Mouse (Mus musculus) limb, embryonic 11.5 days (tissue): ENCODE measurements around the gene Mrpl55. TPM values are rescaled to one million over a fixed set of nuclear protein-coding genes. Genes with fewer than 3 reads are reported as not detected.

Experiments
- ATAC-seq: fragments of 200-750 bp; cut with Nextera tagmentation; 2 replicates; pipeline ENCODE4 v1.8.0; 2017; ENCODE audit warnings: low read depth; ENCODE audit not compliant: insufficient number of reproducible peaks, low FRiP score, low TSS enrichment
- DNase-seq: peaks from one replicate; pipeline ENCODE4 v3.0.0-alpha.2; 2015; ENCODE audit warnings: low spot score
- H3K27ac ChIP-seq: fragments of 300-500 bp; sonication (generic); replicated peaks from 2 replicates; pipeline ENCODE4 v1.5.1; 2014; ENCODE audit warnings: low read depth, mild to moderate bottlenecking, low read length
- H3K27me3 ChIP-seq: fragments of 300-500 bp; sonication (generic); 2 replicates; pipeline ENCODE4 v1.6.1; 2014; ENCODE audit warnings: mild to moderate bottlenecking, low read length, mixed read lengths; ENCODE audit not compliant: control insufficient read depth, insufficient read depth
- H3K36me3 ChIP-seq: fragments of 300-500 bp; sonication (generic); 2 replicates; pipeline ENCODE4 v1.6.1; 2014; ENCODE audit warnings: mild to moderate bottlenecking, low read length, moderate library complexity, mixed read lengths; ENCODE audit not compliant: control insufficient read depth, insufficient read depth
- H3K4me1 ChIP-seq: fragments of 300-500 bp; sonication (generic); 2 replicates; pipeline ENCODE4 v1.6.1; 2014; ENCODE audit warnings: low read length, mixed read lengths; ENCODE audit not compliant: control insufficient read depth, insufficient read depth
- H3K4me2 ChIP-seq: fragments of 300-500 bp; sonication (generic); 2 replicates; pipeline ENCODE4 v1.6.1; 2014; ENCODE audit warnings: low read depth, mild to moderate bottlenecking, moderate library complexity; ENCODE audit not compliant: severe bottlenecking
- H3K4me3 ChIP-seq: fragments of 300-500 bp; sonication (generic); 2 replicates; pipeline ENCODE4 v1.5.1; 2014; ENCODE audit warnings: low read depth, low read length
- H3K9ac ChIP-seq: fragments of 300-500 bp; sonication (generic); 2 replicates; pipeline ENCODE4 v1.6.1; 2014; ENCODE audit warnings: mild to moderate bottlenecking, low read length
- H3K9me3 ChIP-seq: fragments of 300-500 bp; sonication (generic); 2 replicates; pipeline ENCODE4 v1.6.1; 2016; ENCODE audit warnings: low read length; ENCODE audit not compliant: control insufficient read depth
- WGBS: fragments of 180-500 bp; shearing (Covaris S2); extraction: QIAGEN DNeasy Blood & Tissue Kit; methylation state at CpG from one replicate; pipeline ENCODE4 v1.1.7; 2014; 5-methylcytosine and 5-hydroxymethylcytosine counted together
- polyA plus RNA-seq: library from polyadenylated mRNA; unstranded; fragments of >200 nt; fragmentation: Nextera tagmentation; extraction: Ambion mirVana; gene quantifications from 2 replicates; pipeline ENCODE4 v1.2.1, GENCODE M21; 2014

The Mrpl55 gene
- polyA plus RNA-seq, 1 experiment from 2014 or later: 104 TPM

DNA sequence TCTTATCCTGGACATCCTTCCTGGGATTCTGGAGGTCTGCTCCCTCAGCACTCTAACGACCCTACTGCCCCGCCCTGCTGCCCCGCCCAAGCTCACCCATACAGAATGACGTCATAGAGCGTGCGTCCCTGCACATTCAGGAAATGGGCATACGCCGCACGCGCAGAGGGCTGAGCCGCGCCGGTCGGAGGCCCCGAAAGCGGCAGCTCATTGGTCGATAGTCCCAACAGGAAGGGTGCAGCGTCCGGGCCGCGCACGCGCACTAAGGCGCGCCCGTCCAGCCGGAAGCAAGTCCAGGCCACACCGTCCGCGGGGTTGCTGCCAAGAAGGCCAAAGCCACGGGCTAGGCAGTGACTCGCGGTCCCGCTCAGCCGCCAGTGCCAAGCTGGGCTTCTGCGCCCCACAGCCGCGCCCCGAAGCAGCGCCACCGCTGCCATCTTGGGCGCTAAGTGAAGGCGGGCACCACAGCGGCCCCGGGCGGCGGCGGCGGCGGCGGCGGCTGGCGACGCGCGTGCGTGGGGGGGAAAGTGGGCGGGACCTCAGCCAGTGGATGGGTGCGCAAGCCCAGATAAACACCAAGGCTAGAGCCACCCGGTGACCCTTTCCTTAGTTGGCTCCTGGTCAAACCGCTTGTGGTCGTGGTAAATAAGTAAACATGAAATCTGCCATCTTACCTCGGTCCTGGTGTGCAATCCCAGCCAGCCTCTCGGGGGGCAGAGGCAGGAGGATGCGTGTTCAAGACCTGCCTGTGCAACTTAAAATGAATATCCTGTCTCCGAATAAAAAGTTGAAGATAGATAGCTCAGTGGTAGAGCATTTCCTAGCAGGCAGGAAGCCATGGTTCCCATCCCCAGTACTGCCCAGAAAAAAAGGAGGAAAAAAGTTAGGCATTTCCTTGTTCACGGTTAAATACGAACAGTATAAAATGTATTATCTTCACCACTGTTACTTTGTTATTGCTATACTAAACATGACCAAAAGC is 38.7 kb upstream of the Mrpl55 start, which contains the start of gene Iba57:
Iba57 (minus strand) TSS at position 485 of the 982 bp plus-strand sequence.
- DNase-seq: peak; percentile 98
- peak within 1 kb of the TSS; percentile 79 for H3K4me3 ChIP-seq
- peak within 1 kb of the TSS; percentile 93 for H3K9ac ChIP-seq
- H3K9me3 ChIP-seq: no peaks in the 10 kb centered on the region
- H3K4me1 ChIP-seq: no peaks in the 10 kb centered on the region
- peak within 1 kb of the TSS; percentile 94 for H3K27ac ChIP-seq
- ATAC-seq: peak; percentile 98
- 4% methylated on average over 63 of the region's 68 CpGs for WGBS
- H3K4me2 ChIP-seq: peak within 1 kb of the TSS; percentile 47
- H3K27me3 ChIP-seq: no peaks in the 10 kb centered on the region
- H3K36me3 ChIP-seq: no peaks in the 10 kb centered on the region

- Histone ChIP-seq H3K9ac (no peak overlapping the region), H3K27ac (no peak overlapping the region), H3K27me3 (no peaks in the 10 kb centered on the region), H3K4me2 (peak overlapping the region; percentile 47; the same call in 1 of the 2 replicates), H3K36me3 (no peaks in the 10 kb centered on the region), H3K4me3 (no peak overlapping the region), H3K4me1 (no peaks in the 10 kb centered on the region), H3K9me3 (no peaks in the 10 kb centered on the region)
- no peak for ATAC-seq
- 82% methylated on average over 9 of the region's 9 CpGs for WGBS
- no peak for DNase-seq
These were observed 37.9 kb upstream of the Mrpl55 start for GRCm38 (mm10) chr11:59164384-59164783.

GRCm38 (mm10) chr11:59165616-59166241 is 36.6 kb upstream of the Mrpl55 start:
- WGBS: 65% methylated on average over 2 of the region's 2 CpGs
- no peaks in the 10 kb centered on the region for H3K27me3 ChIP-seq
- DNase-seq: no peak
- H3K4me2 ChIP-seq: no peak overlapping the region
- H3K9ac ChIP-seq: no peak overlapping the region
- H3K4me1 ChIP-seq: no peaks in the 10 kb centered on the region
- H3K36me3 ChIP-seq: no peaks in the 10 kb centered on the region
- H3K4me3 ChIP-seq: no peak overlapping the region
- no peak for ATAC-seq
- H3K27ac ChIP-seq: no peak overlapping the region
- no peaks in the 10 kb centered on the region for H3K9me3 ChIP-seq

GRCm38 (mm10) chr11:59169807-59170206 is 32.5 kb upstream of the Mrpl55 start:
- Histone ChIP-seq H3K36me3 (no peaks in the 10 kb centered on the region), H3K27me3 (peaks cover 3% of the 10 kb centered on the region), H3K9ac (no peak overlapping the region), H3K4me2 (no peak overlapping the region), H3K4me3 (no peak overlapping the region), H3K27ac (no peak overlapping the region), H3K9me3 (no peaks in the 10 kb centered on the region), H3K4me1 (no peaks in the 10 kb centered on the region)
- WGBS: 54% methylated on average over 3 of the region's 3 CpGs
- DNase-seq (no peak), ATAC-seq (no peak)

GRCm38 (mm10) chr11:59170549-59170948 is 31.7 kb upstream of the Mrpl55 start:
- Histone ChIP-seq H3K36me3 (no peaks in the 10 kb centered on the region), H3K9me3 (no peaks in the 10 kb centered on the region), H3K27me3 (peaks cover 10% of the 10 kb centered on the region), H3K4me1 (no peaks in the 10 kb centered on the region), H3K27ac (no peak overlapping the region), H3K4me2 (no peak overlapping the region), H3K9ac (no peak overlapping the region), H3K4me3 (no peak overlapping the region)
- 82% methylated on average over 4 of the region's 4 CpGs for WGBS
- DNase-seq: no peak
- no peak for ATAC-seq

DNA sequence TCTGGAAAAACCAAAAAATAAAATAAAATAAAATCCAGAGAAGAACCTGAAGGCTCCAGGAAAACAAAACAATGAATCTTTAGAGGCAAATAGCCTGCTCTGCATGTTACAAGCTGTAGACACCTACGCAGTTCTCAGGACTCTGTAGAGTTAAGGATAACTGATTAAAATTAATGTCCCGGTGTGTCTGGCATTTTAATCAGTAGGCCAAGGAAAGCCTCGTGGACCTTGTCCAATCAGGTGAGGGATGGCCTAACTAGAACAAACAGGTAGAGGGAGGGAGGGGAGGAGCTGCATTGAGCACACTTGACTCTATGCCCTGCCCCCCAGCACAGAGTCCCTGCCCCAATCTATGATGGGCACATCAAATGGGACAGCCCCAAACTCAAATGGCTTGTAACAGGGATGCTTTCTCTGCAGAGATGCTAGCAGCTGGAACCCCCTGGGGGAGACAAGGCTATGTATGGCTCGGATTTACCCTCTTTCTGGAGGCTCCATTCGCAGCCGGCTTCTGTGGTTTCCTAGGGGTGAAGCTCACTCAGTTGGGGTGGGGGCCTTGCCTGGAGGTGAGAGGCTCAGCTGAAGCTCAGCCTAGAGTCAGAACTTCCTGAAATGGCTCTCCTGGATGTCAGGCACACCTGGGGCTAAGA is 28.0 kb upstream of the Mrpl55 start:
- Histone ChIP-seq H3K4me2 (no peak overlapping the region), H3K36me3 (no peaks in the 10 kb centered on the region), H3K9me3 (no peaks in the 10 kb centered on the region), H3K27ac (no peak overlapping the region), H3K4me3 (no peak overlapping the region), H3K4me1 (no peaks in the 10 kb centered on the region), H3K9ac (no peak overlapping the region), H3K27me3 (peaks cover 44% of the 10 kb centered on the region)
- 60% methylated on average over 6 of the region's 6 CpGs for WGBS
- ATAC-seq (no peak), DNase-seq (no peak)

DNA sequence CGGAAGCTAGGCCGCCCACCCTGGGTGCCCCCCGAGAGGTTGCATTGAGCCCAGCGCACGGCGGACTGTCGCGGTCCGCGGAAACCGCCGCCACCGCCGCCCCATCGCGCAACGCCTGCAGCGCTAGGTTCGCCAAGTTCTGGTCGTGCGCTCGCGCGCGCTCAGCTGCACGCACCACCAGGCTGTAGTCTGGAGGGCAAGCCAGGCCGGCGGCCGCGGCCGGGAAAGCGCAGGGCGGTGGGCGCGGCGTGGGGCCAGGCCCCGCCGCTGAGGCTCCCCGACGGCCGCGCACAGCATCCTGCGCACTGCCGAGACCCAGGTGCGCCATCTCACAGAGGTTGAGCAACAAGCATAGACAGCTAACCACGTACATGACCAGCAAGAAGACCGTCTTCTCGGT is 25.8 kb upstream of the Mrpl55 start:
- no peaks in the 10 kb centered on the region for H3K36me3 ChIP-seq
- H3K27ac ChIP-seq: no peak overlapping the region
- no peak for DNase-seq
- no peaks in the 10 kb centered on the region for H3K9me3 ChIP-seq
- peak overlapping the region; percentile 6; the same call in 1 of the 2 replicates for H3K4me3 ChIP-seq
- no peaks in the 10 kb centered on the region for H3K4me1 ChIP-seq
- H3K27me3 ChIP-seq: peaks cover 44% of the 10 kb centered on the region
- no peak overlapping the region for H3K9ac ChIP-seq
- no peak overlapping the region; the same call in 1 of the 2 replicates for H3K4me2 ChIP-seq
- WGBS: 2% methylated on average over 48 of the region's 48 CpGs
- ATAC-seq: no peak

- no peak for DNase-seq
- Histone ChIP-seq H3K36me3 (no peaks in the 10 kb centered on the region), H3K9ac (no peak overlapping the region), H3K4me3 (0 out of 2 replicates have a peak overlapping the region, but pooled peaks have one; percentile 6), H3K4me2 (no peak overlapping the region; the same call in 1 of the 2 replicates), H3K9me3 (no peaks in the 10 kb centered on the region), H3K27me3 (peaks cover 44% of the 10 kb centered on the region), H3K4me1 (no peaks in the 10 kb centered on the region), H3K27ac (no peak overlapping the region)
- ATAC-seq: no peak
- 9% methylated on average over 31 of the region's 34 CpGs for WGBS
These were observed 25.4 kb upstream of the Mrpl55 start for GRCm38 (mm10) chr11:59176921-59177320.
